Mouse (Mus musculus) heart, embryonic 13.5 days (tissue): Measurements from ENCODE around the gene Agpat2. TPM values are rescaled to one million over a fixed set of nuclear protein-coding genes. Genes with fewer than 3 reads are reported as not detected.

Experiments
- ATAC-seq: fragments of 200-750 bp; cut with Nextera tagmentation; 2 replicates; pipeline ENCODE4 v1.8.0; 2017; ENCODE audit warnings: moderate TSS enrichment; ENCODE audit not compliant: insufficient number of reproducible peaks, low FRiP score, low TSS enrichment; ENCODE audit errors: extremely low read depth
- H3K27ac ChIP-seq: fragments of 300-500 bp; sonication (generic); replicated peaks from 2 replicates; pipeline ENCODE4 v1.5.1; 2015; ENCODE audit warnings: moderate library complexity, mild to moderate bottlenecking, inconsistent platforms
- H3K27me3 ChIP-seq: fragments of 300-500 bp; sonication (generic); replicated peaks from 2 replicates; pipeline ENCODE4 v1.6.1; 2015; ENCODE audit warnings: mild to moderate bottlenecking, inconsistent platforms
- H3K36me3 ChIP-seq: fragments of 300-500 bp; sonication (generic); 2 replicates; pipeline ENCODE4 v1.6.1; 2015; ENCODE audit warnings: mild to moderate bottlenecking, inconsistent platforms
- H3K4me1 ChIP-seq: fragments of 300-500 bp; sonication (generic); 2 replicates; pipeline ENCODE4 v1.6.1; 2015; ENCODE audit warnings: inconsistent platforms
- H3K4me2 ChIP-seq: fragments of 300-500 bp; sonication (generic); 2 replicates; pipeline ENCODE4 v1.6.1; 2015; ENCODE audit warnings: inconsistent platforms, mild to moderate bottlenecking, moderate library complexity
- H3K4me3 ChIP-seq: fragments of 300-500 bp; sonication (generic); 2 replicates; pipeline ENCODE4 v1.5.1; 2015; ENCODE audit warnings: moderate library complexity, mild to moderate bottlenecking, inconsistent platforms
- H3K9ac ChIP-seq: fragments of 300-500 bp; sonication (generic); 2 replicates; pipeline ENCODE4 v1.6.1; 2015; ENCODE audit warnings: inconsistent platforms, mild to moderate bottlenecking, moderate library complexity
- H3K9me3 ChIP-seq: fragments of 300-500 bp; sonication (generic); 2 replicates; pipeline ENCODE4 v1.6.1; 2016; ENCODE audit warnings: inconsistent platforms
- WGBS: fragments of 180-500 bp; shearing (Covaris S2); methylation state at CpG from one replicate; pipeline ENCODE4 v1.1.7; 2015; ENCODE audit warnings: mixed read lengths; 5-methylcytosine and 5-hydroxymethylcytosine counted together
- polyA plus RNA-seq: library from polyadenylated mRNA; unstranded; fragments of >200 nt; fragmentation: Nextera tagmentation; extraction: Ambion mirVana; gene quantifications from 2 replicates; pipeline ENCODE4 v1.2.1, GENCODE M21; 2015

Gene Agpat2
- polyA plus RNA-seq, 1 experiment from 2014 or later: 21.8 TPM

DNA sequence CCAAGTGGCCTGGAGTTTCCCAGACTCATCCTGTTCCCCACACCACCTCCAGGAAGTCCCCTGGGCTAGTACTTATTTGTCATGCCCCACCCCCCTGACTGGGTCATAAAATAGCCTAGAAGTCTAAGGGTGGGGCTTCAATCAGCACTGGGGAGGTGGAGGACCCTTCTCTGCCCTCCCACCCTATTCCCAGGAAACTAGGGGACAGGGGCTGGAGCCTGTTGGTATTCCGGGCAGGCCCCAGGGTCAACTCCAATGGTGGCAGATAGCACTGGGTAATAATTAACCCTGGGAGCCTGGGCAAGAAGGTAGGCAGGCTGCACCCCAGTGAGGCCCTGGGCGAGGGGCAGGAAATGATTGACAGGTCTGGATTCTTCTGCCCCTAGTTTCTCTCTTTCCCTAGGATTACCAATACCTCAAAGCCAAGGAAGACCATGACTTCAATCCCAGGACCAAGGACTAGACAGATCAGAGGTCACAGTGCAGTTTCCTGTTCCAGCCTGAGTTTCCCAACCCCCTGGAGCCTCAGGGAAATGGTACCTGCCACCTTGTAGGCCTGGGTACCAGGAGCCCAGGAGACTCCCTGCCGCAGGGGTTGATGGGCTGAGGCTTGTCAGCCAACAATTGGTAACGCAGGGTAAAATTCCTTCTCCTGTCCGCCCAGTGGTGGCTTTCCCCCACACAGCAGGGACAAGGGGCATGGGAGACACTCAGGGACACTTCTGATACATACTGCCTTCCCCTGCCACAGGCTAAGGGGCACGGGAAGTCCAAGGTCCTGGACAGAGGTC is 9.1 kb downstream of the Agpat2 start:
- ATAC-seq: peak; percentile 22
- Histone ChIP-seq H3K4me2 (no peak overlapping the region), H3K27ac (no peak overlapping the region), H3K27me3 (no peaks in the 10 kb centered on the region), H3K4me3 (no peak overlapping the region), H3K36me3 (peaks cover 50% of the 10 kb centered on the region), H3K4me1 (peaks cover 4% of the 10 kb centered on the region; the same call in 1 of the 2 replicates), H3K9me3 (no peaks in the 10 kb centered on the region), H3K9ac (no peak overlapping the region)
- WGBS: 64% methylated on average over 6 of the region's 6 CpGs

DNA sequence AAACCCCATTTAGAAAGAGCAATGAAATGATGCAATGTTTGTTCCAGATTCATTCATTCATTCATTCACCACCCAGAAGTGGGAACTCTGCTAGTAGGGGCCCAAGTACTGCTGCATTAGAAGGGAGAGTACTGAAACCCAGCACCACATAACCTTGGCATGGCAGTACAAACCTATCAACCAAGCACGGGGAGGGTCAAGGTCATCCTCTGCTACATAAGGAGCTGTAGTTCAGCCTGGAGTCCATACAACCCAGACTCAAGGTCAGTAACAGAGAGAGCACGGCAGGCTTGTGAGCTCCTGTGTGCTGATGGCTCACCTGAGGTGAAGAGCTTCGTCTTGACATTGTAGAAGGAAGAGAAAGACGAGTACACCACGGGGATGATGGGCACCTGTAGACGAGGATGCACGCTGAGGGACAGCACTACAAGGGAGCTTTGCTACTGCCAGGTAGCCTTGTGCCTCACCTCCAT is 9.7 kb downstream of the Agpat2 start:
- peaks cover 4% of the 10 kb centered on the region; the same call in 1 of the 2 replicates for H3K4me1 ChIP-seq

DNA sequence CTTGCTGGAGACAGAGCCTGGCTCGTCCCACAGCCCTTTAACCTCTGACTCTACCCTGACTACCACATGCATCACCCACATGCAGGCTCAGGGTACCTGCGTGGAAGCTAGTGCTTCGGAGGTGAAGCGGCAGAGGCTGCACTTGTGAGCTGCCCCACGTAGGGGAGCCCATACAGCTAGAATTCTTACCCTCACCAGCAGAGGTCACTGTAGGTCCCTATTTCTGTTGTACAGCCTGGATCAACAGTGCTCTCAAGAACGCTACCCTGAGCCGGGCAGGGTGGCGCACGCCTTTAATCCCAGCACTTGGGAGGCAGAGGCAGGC is 10.2 kb downstream of the Agpat2 start:
- no peak for ATAC-seq

More for the DNA sequence above, 9.7 kb downstream of the Agpat2 start:
- no peak for ATAC-seq
- no peak overlapping the region for H3K27ac ChIP-seq
- H3K4me2 ChIP-seq: no peak overlapping the region
- 78% methylated on average over 7 of the region's 7 CpGs for WGBS
- H3K9me3 ChIP-seq: no peaks in the 10 kb centered on the region
- H3K27me3 ChIP-seq: no peaks in the 10 kb centered on the region
- H3K9ac ChIP-seq: no peak overlapping the region
- no peak overlapping the region for H3K4me3 ChIP-seq
- H3K36me3 ChIP-seq: peaks cover 55% of the 10 kb centered on the region

DNA sequence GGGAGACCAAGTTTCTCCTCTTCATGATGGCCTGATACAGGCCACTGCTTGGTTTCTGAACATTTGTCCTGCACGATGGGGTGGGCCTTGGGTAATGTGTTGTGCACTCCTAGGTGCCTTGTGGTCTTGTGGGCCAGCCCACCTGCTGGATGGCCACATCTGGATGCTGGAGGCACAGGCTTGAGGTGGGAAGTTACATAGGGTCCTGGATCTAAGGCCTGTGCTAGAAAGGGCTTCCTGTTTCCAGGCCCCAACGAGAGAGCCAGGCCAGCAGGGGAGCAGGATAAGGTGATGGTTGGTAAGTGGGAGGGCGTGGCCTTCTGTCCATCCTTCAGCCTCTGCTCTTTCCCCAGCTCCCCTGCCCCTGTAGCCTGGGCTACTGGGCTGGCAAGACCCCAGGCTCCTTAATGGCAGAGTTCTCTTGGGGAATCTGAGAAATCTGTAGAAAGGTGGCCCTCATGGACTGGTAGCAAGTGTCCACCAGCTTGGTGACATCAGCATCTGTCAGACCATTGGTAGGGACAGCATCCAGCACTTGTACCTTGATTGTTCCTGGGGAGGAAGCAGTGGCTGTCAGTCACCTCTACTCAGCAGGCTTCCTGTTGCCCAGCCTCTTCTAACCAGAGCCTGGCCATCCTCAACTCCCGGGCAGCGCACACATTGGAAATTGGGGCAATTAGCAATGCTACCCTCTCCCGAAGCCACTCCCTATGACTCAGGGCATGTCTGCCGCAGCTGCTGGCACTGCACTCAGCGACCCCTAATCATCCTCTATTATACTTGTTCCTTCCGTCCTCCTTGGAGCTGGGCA is 10.8 kb downstream of the Agpat2 start:
- WGBS: 60% methylated on average over 9 of the region's 9 CpGs
- Histone ChIP-seq H3K27me3 (no peaks in the 10 kb centered on the region), H3K9ac (no peak overlapping the region), H3K9me3 (no peaks in the 10 kb centered on the region), H3K4me2 (no peak overlapping the region), H3K4me3 (no peak overlapping the region), H3K27ac (peak overlapping the region; percentile 39; the same call in 1 of the 2 replicates), H3K4me1 (peaks cover 11% of the 10 kb centered on the region), H3K36me3 (peaks cover 59% of the 10 kb centered on the region)
- no peak for ATAC-seq

More for the DNA sequence above, 10.2 kb downstream of the Agpat2 start:
- H3K27ac ChIP-seq: 0 out of 2 replicates have a peak overlapping the region, but pooled peaks have one; percentile 39
- H3K4me2 ChIP-seq: no peak overlapping the region
- H3K4me1 ChIP-seq: peaks cover 6% of the 10 kb centered on the region
- no peak overlapping the region for H3K9ac ChIP-seq
- WGBS: 52% methylated on average over 9 of the region's 9 CpGs
- H3K27me3 ChIP-seq: no peaks in the 10 kb centered on the region
- H3K9me3 ChIP-seq: no peaks in the 10 kb centered on the region
- H3K36me3 ChIP-seq: peaks cover 59% of the 10 kb centered on the region
- no peak overlapping the region for H3K4me3 ChIP-seq

DNA sequence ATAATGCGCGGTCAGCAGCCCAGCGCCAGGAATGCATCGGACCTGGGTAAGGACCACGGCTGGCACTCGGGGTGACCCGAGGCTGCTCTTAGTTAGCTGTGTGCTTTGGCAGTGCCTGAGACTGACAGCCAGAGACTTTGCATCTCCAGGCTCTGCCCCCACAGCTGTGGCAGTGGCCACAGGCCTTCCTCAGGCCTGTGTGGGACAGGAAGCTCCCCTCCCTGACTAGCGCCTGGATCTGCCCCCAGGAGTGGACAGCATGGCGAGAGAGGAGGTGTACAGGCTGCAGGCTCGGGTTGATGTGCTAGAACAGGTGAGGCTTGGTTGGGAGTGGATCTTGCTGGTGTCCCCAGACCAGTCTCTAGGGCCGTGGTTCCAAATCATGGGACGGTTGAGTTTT is 12.8 kb downstream of the Agpat2 start:
- Histone ChIP-seq H3K36me3 (peaks cover 59% of the 10 kb centered on the region), H3K9ac (peak overlapping the region; percentile 28; the same call in 1 of the 2 replicates)

DNA sequence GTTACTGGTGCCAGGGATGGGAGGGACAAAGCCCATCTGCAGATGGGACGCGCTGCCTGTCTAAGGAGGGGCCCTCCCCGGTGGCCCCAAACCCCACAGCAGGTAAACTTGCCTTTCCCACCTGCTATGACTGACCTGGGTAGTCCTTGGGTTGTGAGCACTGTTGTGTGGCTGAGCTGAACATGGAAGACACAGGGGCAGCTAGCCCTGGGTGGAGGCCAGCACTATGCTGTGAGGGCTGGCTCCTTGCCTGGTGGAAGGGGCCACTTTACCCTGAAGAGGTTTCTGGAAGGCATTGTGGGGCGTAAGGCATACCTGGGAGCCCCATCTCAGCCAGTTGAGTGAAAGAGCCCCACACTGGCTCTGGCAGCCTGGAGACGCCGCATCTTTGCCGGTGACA is 13.3 kb downstream of the Agpat2 start:
- Histone ChIP-seq H3K9me3 (no peaks in the 10 kb centered on the region), H3K9ac (peak overlapping the region; percentile 28; the same call in 1 of the 2 replicates), H3K27me3 (no peaks in the 10 kb centered on the region), H3K4me1 (peaks cover 33% of the 10 kb centered on the region), H3K4me3 (no peak overlapping the region), H3K4me2 (peak overlapping the region; percentile 12; the same call in 1 of the 2 replicates), H3K27ac (peak overlapping the region; percentile 36), H3K36me3 (peaks cover 55% of the 10 kb centered on the region)
- no peak for ATAC-seq
- WGBS: 84% methylated on average over 7 of the region's 7 CpGs

More for the DNA sequence above, 12.8 kb downstream of the Agpat2 start:
- Histone ChIP-seq H3K4me3 (no peak overlapping the region; the same call in 1 of the 2 replicates), H3K27me3 (no peaks in the 10 kb centered on the region), H3K4me1 (peaks cover 28% of the 10 kb centered on the region), H3K27ac (peak overlapping the region; percentile 36), H3K9me3 (no peaks in the 10 kb centered on the region), H3K4me2 (peak overlapping the region; percentile 12; the same call in 1 of the 2 replicates)
- ATAC-seq: no peak
- WGBS: 77% methylated on average over 12 of the region's 12 CpGs

DNA sequence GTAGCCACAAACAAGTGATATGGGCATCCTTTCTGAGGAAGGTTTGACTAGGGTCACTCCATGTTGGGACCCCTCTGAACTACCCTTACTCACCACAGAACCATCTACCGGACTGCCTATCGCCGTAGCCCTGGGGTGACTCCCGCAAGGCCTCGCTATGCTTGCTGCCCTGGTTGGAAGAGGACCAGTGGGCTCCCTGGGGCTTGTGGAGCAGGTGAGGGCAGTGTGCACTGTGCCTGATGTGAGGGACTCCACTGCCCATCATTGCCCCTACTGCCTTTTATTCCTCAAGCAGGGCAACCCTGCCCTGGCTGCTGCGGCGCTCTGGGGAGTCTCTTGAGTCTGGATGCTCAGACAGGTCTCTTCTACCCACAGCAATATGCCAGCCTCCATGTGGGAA is 13.9 kb downstream of the Agpat2 start:
- H3K27ac ChIP-seq: peak overlapping the region; percentile 89; the same call in 1 of the 2 replicates
- H3K4me2 ChIP-seq: peak overlapping the region; percentile 84
- WGBS: 79% methylated on average over 7 of the region's 7 CpGs
- H3K36me3 ChIP-seq: peaks cover 53% of the 10 kb centered on the region
- H3K9me3 ChIP-seq: no peaks in the 10 kb centered on the region
- peaks cover 34% of the 10 kb centered on the region for H3K4me1 ChIP-seq
- H3K4me3 ChIP-seq: peak overlapping the region; percentile 75; the same call in 1 of the 2 replicates
- ATAC-seq: no peak
- H3K27me3 ChIP-seq: no peaks in the 10 kb centered on the region
- peak overlapping the region; percentile 89; the same call in 1 of the 2 replicates for H3K9ac ChIP-seq

DNA sequence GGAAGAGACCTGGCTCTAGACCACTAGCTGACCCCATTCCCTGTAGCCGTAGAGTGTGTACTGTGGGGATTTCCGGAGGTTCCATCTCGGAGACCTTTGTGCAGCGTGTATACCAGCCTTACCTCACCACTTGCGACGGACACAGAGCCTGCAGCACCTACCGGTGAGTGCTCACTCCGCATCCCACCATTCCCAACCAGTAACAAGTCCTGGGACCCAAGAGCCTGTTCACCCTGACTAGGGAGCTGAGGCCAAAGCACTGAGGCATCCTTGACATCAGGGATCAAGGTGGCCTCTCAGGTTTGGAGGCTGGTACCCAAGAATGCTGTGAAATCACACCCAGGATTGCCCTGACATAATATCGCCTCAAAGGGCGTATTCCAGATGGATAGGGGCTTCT is 14.9 kb downstream of the Agpat2 start:
- ATAC-seq: no peak
- Histone ChIP-seq H3K4me1 (peaks cover 34% of the 10 kb centered on the region), H3K9ac (peak overlapping the region; percentile 89), H3K4me3 (peak overlapping the region; percentile 75), H3K9me3 (no peaks in the 10 kb centered on the region), H3K27ac (peak overlapping the region; percentile 89), H3K27me3 (no peaks in the 10 kb centered on the region), H3K4me2 (peak overlapping the region; percentile 84), H3K36me3 (peaks cover 48% of the 10 kb centered on the region)
- WGBS: 77% methylated on average over 10 of the region's 10 CpGs

DNA sequence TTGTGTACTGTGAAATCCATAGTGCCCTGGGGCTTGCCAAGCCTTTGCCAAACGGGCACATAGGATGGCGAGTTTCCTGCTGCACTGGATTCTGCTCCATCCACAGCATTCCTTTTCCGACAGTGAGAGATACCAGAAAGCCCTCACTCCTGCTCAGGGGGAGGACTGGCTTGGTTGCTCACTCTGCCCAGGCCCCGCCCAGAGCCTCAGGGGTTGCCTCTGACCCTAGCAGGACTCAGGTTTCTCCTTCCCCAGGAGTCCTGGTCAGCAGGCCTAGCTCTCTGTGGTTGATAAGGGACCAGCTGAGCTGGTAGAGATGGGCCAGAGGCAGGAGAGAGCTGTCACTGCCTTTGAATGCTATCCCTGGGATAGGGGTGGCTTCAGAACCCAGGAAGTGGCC is 15.6 kb downstream of the Agpat2 start:
- no peak for ATAC-seq
- Histone ChIP-seq H3K9me3 (no peaks in the 10 kb centered on the region), H3K9ac (peak overlapping the region; percentile 89), H3K4me1 (peaks cover 38% of the 10 kb centered on the region), H3K4me3 (peak overlapping the region; percentile 75), H3K27me3 (no peaks in the 10 kb centered on the region), H3K36me3 (peaks cover 41% of the 10 kb centered on the region), H3K4me2 (peak overlapping the region; percentile 84), H3K27ac (peak overlapping the region; percentile 89)
- 13% methylated on average over 4 of the region's 4 CpGs for WGBS

DNA sequence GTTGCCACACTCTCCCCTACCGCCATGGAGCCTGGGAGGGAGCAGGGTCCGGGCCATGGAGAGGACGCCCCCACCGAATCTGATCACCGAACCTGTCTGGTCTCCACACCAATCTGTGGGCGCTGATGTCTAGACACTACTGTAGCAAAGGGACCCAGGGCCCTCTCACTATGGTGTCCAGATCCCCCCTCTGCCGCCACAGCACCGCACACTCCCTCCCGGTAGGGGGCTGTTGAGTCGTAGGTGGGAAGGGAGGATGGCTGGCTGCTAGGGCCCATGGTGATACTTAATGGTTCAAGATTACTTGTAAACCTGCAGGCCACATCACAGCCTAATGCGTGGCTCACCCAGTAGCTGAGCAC is 17.2 kb downstream of the Agpat2 start:
- 5% methylated on average over 11 of the region's 11 CpGs for WGBS
- no peak for ATAC-seq
- Histone ChIP-seq H3K27ac (peak overlapping the region; percentile 89), H3K4me2 (peak overlapping the region; percentile 84), H3K9me3 (no peaks in the 10 kb centered on the region), H3K4me1 (peaks cover 51% of the 10 kb centered on the region), H3K9ac (peak overlapping the region; percentile 89), H3K36me3 (peaks cover 27% of the 10 kb centered on the region), H3K4me3 (peak overlapping the region; percentile 75), H3K27me3 (no peaks in the 10 kb centered on the region)
